Mouse (Mus musculus): Measurements from ENCODE around the gene Cfap43.

The Cfap43 gene

DNA sequence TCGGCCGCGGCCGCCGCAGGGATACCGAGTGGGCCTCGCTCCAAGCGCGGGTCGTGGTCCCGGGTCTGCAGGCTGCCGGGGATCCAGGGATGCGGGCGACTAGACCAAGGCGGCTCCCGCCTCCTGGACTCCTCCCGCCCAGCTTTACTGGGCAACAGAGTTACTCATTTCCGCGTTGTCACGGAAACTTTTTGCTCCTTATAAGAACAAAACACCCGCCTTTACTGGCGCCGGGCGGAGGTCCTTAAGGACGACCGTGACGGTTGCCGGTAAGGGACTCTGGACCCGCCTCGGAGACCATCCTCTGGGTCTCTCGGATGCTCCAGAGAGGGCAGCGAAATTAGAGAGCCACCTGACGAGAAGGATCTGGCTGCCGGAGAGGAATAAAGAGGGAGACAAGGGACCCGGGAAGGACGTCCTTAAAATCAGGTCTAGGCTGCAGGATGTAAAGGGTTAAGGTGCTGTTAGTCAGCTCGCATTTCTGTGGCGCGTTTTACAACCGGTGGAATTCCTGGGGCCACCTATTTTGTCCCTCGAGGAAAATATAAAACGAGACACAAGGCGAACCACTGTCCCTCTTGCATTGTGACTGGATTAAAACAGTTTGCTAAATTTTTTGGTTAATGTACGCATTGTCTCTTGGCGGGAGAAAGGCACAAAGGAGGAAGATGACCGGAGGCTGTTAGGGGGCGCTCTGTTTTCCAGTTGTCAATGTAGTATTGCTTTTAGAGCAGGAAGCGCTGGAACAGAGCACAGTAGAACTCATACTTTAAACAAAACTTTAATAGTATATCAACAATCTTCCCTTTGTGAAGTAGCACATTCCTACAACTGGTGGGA lies at the start of gene Cfap43, which contains the start of gene Itprip:
Cfap43 (minus strand) TSS at position 162 of the 840 bp plus-strand sequence.
Itprip (minus strand) TSS at position 174 of the 840 bp plus-strand sequence.
- peak; percentile 83 for DNase-seq (ENCODE audit: low spot score)

DNA sequence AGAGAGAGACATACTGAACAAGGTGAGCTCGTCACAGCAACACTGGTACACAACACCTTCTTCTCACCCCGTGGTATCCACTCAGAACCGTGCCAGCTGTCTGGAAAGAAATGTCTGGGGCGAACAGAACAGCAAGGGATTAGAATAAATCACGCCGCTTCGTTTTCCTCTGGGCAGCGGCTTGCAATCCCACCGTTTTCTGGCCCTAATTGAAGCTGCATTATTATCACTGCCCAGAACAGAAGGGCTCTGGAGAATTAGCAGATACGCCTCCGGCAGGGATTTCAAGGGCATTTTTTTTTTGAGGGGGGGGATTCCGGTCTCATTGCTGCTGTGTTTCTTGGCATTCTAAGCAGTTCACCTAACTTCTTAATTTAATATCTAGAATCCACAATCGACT lies 39.1 kb upstream of the Cfap43 start:
- no peak for DNase-seq (ENCODE audit: low spot score)

- no peak for DNase-seq (ENCODE audit: low spot score)
These were observed 34.1 kb upstream of the Cfap43 start for GRCm38 (mm10) chr19:47953169-47953568.

GRCm38 (mm10) chr19:47950946-47951345 lies 31.9 kb upstream of the Cfap43 start:
- no peak for DNase-seq (ENCODE audit: low spot score)

GRCm38 (mm10) chr19:47946821-47947465 lies 27.9 kb upstream of the Cfap43 start:
- DNase-seq (ENCODE audit: low spot score): no peak

DNA sequence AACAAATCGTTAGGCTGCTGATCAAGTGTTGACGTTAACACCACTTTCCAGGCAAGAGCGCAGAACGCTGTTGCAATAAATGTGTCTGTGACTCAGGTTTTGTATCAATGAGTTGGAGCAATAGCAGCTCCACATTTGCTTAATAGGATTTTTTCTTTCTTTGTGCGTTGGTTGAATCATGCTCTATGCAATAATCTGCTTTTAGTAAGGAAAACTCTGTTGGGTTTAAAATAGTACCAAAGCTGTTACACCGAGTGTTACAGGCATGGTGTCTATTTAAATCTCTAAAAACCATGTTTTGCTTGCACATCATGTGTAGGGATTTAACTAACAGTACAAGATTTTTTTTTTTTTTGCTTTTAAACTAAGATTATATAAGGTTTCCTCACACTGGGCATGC lies 20.3 kb upstream of the Cfap43 start:
- DNase-seq (ENCODE audit: low spot score): no peak

DNA sequence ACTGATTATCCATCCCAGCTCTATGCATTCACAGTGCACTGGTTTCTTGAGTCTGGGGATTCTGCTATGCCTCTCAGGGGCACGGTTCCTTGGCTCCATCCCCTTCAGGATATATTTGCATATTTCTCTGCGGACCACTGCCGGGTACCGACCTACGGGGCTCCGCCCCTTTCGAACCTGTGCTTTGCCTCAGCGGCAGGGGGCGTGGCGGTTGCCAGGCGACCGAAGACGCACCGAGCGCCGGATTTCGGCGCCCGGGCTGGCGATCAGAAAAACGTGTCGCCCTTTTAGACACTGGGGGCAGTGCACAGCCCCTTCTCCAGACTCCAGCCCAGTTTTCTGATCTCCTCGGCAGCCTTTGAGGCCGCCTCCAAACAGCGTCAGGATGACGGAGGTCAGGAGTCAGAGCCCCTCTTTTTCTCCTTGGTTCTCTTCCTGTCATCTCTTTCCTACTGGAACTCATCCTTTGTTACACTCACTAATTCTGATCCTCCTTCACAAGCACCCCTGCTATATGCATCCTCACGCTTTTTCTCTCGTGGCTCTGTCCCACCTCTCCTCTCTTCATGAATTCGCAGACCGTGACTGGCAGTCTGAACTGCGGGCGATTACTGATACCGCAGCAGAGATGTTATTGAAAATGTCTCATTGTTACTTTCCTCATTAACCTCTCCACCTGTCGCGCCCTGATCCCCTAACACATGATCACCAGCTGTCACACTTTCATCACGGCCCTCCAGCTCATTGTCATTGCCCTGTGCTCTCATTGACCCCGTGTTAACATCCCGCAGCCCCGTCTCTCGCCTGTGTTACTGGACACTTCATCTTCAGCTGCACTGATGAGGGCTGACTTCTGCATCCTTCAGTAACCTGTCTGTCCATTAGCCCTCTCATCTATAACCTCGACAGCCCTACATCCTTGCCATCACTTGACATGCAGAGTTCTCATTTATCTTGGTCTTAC lies 18.6 kb upstream of the Cfap43 start, which contains the start of gene Cfap58:
Cfap58 (plus strand) TSS at position 233 of the 964 bp plus-strand sequence.
- peak; percentile 16 for DNase-seq (ENCODE audit: low spot score)

DNA sequence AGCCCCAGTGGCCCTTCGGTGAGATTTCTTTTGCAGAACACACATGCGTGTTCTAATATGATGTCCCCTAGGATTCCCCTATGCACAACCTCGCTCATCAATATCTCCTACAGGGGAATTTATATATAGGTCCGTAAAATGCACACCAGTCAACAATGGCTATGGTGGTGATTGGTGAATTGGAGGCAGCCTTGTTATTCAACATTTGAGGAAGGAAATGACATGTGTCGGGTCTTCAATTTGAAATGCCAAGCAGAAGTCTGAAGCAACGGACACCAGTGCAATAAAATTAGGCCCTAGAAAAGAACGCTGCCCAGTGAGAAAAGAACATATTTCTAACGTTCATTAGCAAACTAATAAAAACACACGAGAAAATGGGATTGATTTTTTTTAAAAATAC lies 17.9 kb upstream of the Cfap43 start:
- no peak for DNase-seq (ENCODE audit: low spot score)

DNA sequence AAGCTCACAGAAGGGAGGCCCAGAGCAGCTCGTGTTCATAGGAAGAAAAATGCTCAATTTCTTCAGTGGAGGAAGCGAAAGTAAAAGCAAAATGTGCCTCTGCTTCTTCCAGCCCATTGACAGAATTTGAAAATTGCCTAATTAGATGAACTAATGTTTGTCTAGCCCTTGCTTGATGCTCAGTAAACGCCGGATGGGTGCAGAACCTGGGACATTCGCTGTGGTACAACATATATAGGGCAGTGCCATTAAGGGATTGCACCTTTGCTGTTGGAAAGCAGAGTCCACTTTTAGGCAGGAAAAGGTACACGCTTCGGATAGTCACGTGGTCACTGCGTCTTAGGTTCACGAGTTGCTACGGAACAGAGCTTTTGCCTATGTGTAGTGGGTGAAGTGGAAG lies 17.4 kb upstream of the Cfap43 start:
- no peak for DNase-seq (ENCODE audit: low spot score)

- no peak for DNase-seq (ENCODE audit: low spot score)
These were observed 16.4 kb upstream of the Cfap43 start for GRCm38 (mm10) chr19:47935530-47935929.

DNA sequence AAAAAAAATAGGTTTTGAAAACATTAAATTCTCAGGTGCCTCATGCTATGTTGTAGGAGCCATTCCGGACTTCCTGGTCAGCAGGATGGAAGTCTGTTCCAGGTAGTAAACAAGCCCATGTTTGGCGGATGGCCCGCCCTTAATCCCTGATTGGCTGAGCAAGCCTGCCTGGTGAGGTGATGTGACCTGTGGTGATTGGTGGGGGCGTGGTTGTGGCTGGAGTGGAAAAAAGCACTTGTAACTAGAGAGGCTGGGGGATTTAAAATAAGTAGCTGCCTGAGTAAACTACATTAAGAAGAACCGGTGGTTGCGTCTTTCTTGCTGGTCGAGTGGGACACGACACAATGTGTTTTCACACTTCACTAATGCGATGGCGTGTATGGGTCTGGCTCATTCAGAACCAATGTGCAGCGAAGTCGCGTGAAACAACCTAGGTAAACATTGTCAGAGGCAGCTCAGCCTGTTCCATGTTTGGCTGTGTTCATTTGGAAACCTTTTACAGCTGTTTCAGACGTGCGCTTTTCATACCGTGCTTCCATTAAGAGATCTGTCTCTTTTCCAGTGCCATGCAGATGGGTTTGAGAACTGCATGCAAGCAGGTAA lies 15.7 kb upstream of the Cfap43 start:
- no peak for DNase-seq (ENCODE audit: low spot score)

GRCm38 (mm10) chr19:47934146-47934545 lies 15.1 kb upstream of the Cfap43 start:
- DNase-seq (ENCODE audit: low spot score): no peak

DNA sequence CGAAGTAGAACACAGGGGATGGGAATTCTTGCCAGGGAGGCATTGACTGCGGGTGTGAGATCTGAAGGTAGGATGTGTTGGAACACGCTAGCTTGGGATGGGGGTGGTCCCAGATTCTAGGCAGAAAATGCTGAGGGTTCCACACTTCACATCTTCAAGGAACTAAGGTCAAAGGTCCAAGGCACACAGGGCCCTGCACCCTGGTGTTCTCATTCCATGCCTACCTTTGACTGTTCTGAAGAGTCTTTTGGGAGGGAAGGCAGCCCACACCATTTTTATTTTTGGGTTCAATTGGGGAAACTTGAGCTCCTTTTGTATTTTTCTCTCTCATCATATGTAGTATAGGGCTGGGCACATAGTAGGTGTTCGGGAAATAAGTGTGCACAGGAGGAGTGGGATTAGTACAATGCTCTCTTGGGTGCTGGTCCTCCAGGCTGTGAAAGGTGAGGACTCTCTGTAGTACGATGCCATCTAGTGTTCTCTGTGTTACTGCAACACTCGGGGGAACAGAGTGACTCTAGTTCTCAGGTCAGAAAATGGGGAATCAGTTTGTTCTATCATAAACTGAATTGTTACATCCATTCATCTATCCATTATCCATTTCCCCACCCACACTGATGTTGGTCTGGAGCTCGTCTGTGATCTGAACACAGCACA lies 13.0 kb upstream of the Cfap43 start:
- peak; percentile 14 for DNase-seq (ENCODE audit: low spot score)

GRCm38 (mm10) chr19:47929043-47929442 lies 10.0 kb upstream of the Cfap43 start:
- no peak for DNase-seq (ENCODE audit: low spot score)

- no peak for DNase-seq (ENCODE audit: low spot score)
These were observed 7.9 kb upstream of the Cfap43 start for GRCm38 (mm10) chr19:47927032-47927431.

DNA sequence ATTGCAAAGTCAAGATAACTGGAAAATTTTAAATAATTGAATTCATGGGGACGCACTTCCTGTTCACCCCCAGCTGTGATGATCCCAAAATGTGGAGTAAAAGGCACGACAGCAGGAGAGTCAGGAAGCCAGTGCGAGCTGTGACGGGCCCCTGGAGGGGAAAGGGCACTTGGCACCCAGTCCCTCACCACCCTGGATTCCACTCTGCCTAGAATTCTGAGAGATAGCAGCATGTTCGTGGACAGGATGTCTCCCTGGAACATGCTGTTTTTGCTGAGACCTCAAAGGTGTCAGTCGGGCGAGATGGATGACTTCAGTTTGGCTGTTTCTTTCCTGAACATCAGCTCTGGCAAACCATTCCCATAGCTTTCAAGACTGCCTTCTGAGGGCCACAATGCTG lies 6.7 kb upstream of the Cfap43 start:
- no peak for DNase-seq (ENCODE audit: low spot score)

DNA sequence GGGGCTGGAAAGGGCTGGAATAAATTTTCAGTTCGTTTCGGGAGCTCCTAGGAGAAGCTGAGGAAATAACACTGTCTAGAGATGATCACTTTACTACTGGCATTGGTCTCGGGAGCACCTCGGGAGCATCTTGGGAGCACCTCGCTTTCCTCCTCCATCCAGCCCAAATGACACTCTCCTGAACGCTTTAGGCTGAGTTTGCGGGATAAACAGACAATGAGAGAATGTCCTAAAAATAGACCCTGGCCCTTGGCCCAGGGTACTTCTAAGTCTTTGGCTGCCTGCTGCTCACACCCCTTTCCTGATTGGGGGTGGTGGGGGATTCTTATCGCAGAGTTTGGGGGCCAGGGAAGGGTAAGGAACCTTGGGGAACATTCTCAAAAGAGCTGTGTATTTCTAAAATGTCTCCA lies 884 bp upstream of the Cfap43 start:
- no peak for DNase-seq (ENCODE audit: low spot score)

DNA sequence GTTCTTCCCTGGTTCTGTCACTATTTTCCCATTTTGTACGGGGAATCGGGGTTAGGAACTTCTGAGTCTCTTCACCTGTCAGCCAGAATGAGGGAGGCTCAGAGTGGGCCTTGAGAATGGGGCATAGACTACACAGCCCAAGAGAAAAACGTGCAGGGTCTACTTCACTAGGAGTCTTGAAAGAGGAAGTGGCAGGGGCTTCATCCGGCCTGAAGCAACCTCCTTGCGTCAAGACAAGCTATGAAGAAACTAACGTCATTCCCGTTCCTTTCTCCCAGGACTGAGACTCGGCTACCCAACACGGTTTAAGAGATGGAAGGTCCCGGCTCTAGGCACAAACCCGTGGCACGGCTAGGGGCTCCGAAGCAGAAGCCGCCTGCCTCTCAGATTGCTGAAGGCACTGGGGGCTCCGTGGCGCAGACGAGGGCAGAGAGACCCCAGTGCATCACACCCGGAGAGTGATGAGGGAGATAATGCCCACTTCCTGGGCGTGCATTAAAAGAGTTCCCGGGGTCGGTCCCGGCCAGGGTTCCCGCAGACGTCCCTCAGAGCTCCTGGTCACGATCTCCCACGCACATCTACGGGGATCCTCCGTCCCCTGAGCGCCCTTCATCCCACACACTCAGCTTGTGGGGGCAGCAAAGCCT lies 509 bp downstream of the Cfap43 start:
- no peak for DNase-seq (ENCODE audit: low spot score)

- no peak for DNase-seq (ENCODE audit: low spot score)
These were observed 1.1 kb downstream of the Cfap43 start for GRCm38 (mm10) chr19:47918016-47918415.

DNA sequence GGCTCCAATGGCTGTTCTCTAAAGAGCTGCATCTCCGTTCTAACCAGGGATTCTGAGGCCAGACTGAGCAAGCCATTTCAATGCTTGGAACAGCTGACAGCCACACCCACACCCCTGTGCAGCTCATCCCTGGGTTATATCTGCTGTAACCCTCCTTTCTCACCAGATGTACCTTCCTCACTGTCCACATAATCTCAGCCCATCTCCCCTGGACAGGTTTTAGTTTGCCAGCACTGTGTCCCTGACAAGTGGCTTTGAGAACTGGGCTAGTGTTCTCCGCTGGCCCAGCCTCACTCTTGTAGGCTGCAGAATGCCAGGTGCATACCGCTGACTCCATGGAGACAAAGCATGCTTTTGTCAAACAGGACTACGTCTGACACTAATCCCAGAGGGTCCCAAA lies 1.7 kb downstream of the Cfap43 start:
- DNase-seq (ENCODE audit: low spot score): no peak

- no peak for DNase-seq (ENCODE audit: low spot score)
These were observed 3.8 kb downstream of the Cfap43 start for GRCm38 (mm10) chr19:47915251-47915650.
